Mouse (Mus musculus) liver, embryonic 14 days (tissue): ENCODE measurements around the gene Ubr3. TPM values are rescaled to one million over a fixed set of nuclear protein-coding genes. Genes with fewer than 3 reads are reported as not detected.

Source experiments
- polyA plus RNA-seq: library from polyadenylated mRNA; depleted of rRNA; stranded (reverse); fragments of >200 nt; gene quantifications from 2 replicates; pipeline ENCODE4 v1.2.3, GENCODE M21; 2012; rRNA removed

Ubr3 gene
- 8.4 and 9.2 TPM in 2 replicates for polyA plus RNA-seq

DNA sequence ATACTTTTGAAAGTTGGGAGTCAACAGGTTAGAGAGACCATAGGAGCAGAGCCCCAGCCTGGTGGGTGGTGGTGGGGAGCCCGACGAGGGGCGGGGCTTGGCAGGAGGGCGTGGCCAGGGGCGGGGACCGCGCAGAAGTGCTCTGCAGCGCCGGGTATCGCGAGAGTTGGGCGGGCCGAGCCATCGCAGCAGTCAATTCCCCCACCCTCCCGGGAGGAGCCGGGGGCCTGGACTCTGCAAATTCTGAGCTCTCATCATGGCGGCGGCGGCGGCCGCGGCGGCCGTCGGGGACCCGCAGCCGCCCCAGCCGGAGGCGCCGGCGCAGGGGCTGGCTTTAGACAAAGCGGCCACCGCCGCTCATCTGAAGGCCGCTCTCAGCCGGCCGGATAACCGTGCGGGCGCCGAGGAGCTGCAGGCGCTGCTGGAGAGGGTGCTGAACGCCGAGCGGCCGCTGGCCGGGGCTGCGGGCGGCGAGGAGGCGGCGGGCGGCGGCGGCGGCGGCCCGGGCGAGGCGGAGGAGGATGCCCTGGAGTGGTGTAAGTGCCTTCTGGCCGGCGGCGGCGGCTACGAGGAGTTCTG is at the start of gene Ubr3:
TSS of gene Ubr3 (plus strand) at position 208 of the 579 bp plus-strand sequence.

GRCm38 (mm10) chr2:69861485-69862091 is 35.5 kb upstream of the Ubr3 start, which contains the start of gene Ssb:
Gene Ssb, plus strand, starts transcription at chr2:69861562.

DNA sequence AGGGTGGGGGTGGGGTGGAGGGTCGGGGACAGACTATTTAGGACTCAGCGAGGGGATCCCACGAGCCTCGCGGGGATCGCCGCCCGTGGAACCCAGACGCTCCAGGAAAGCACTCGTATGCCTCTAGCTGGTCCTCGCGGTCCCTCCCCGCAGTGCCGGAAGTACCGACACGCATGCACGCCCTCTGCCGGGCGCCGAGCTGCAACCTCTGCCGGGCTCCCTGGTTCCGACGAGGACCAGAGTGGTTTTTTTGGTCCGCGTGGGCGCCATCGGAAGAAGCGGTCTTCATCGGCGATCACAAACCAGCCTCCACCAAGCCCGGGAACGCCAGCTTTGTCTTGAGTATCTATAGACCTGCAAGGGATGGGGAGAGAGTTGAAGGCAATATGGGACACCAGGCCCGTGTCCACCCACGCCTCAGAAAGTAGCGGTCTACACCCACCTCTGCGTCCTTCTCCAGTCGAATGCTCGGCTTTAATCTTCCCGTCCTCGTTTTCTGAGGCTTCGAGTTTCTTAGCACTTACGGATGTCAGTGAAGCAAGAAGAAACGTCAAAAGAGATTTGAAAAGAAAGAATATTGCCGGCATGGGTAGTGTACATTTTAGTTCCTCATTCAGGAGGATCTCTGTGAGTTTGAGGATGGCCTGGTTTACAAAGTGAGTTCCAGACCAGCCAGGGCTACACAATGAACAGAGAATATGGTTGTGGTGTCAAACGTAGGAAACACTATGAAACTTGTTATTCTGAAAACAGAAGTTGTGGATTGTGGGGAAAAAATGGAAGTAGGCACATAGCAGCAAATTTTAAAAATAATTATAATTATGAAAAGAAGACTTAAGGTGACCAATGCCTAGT is 11.4 kb upstream of the Ubr3 start, which contains the start of gene Mettl5:
TSS of gene Mettl5 (minus strand) at position 165 of the 855 bp plus-strand sequence.

GRCm38 (mm10) chr2:70038752-70039151 is 141.7 kb downstream of the Ubr3 start, which contains the start of gene Myo3b:
Gene Myo3b, plus strand, starts transcription at chr2:70039126.

Other genes with a start within 250 kb of the Ubr3 start
- gene Klhl41, start 227.1 kb upstream of the Ubr3 start, polyA plus RNA-seq: 0.05 and 0.68 TPM in 2 replicates
- gene Fastkd1, start 183.7 kb upstream of the Ubr3 start, polyA plus RNA-seq: 3.0 and 3.7 TPM in 2 replicates
- 12.3 and 13.1 TPM in 2 replicates for gene Ppig, start 174.7 kb upstream of the Ubr3 start, polyA plus RNA-seq
- gene Ccdc173, start 107.7 kb upstream of the Ubr3 start, polyA plus RNA-seq: 0.32 and 0.35 TPM in 2 replicates
- 7.0 and 8.5 TPM in 2 replicates for gene Phospho2, start 107.6 kb upstream of the Ubr3 start, polyA plus RNA-seq
- gene Klhl23, start 75.3 kb upstream of the Ubr3 start, polyA plus RNA-seq: 12.7 and 13.8 TPM in 2 replicates
- gene Ssb, start 35.7 kb upstream of the Ubr3 start, polyA plus RNA-seq: 102 and 104 TPM in 2 replicates
- 11.8 and 12.1 TPM in 2 replicates for gene Mettl5, start 11.6 kb upstream of the Ubr3 start, polyA plus RNA-seq
- not detected in 2 replicates for gene Myo3b, start 141.9 kb downstream of the Ubr3 start, polyA plus RNA-seq